Mouse (Mus musculus): ENCODE results near the gene Gm43552. TPM values are rescaled to one million over a fixed set of nuclear protein-coding genes. Genes with fewer than 3 reads are reported as not detected.

The Gm43552 gene
- polyA plus RNA-seq, 1 experiment from 2014 or later = not detected

DNA sequence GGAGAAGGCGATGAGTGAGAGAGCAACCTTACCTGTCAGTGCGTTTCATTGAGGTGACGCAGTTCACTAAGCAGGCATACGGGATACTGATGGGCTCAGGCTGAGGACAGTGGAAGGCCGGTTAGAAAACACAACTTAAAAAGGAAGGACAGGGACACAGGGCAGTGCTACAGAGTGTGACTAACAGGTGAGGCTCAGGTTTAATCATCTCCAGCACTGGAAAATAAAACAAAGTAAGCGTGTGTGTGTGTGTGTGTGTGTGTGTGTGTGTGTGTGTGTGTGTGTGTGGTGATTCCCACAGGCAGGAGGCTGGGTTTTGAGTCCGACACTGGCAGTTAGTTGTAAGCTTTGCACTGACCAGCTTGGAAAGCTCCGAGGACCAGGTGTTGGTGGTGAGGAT is 69.8 kb downstream of the Gm43552 start:
- no peaks in the 10 kb centered on the region for H3K9me3 ChIP-seq (ENCODE audit: control insufficient read depth, low read length)
- DNase-seq (ENCODE audit: low spot score) (no peak), ATAC-seq (ENCODE audit: low read depth) (no peak)
- H3K27me3 ChIP-seq (replicated peaks; ENCODE audit: control insufficient read depth, insufficient read depth, low read length) = no peaks in the 10 kb centered on the region
- no peak overlapping the region for H3K4me3 ChIP-seq (ENCODE audit: low read depth, low read length)
- H3K4me1 ChIP-seq (ENCODE audit: control insufficient read depth, insufficient read depth, low read length) = no peaks in the 10 kb centered on the region
- 94% methylated on average over 8 of the region's 8 CpGs for WGBS
- H3K27ac ChIP-seq (replicated peaks; ENCODE audit: low read depth, low read length) = no peak overlapping the region
- H3K9ac ChIP-seq (ENCODE audit: low read depth, low read length) = no peak overlapping the region
- H3K36me3 ChIP-seq (ENCODE audit: control insufficient read depth, insufficient read depth, low read length) = peaks cover 93% of the 10 kb centered on the region
- no peak overlapping the region for H3K4me2 ChIP-seq (ENCODE audit: low read depth, low read length)

- Histone ChIP-seq H3K4me2 (ENCODE audit: low read depth, low read length) (no peak overlapping the region), H3K36me3 (ENCODE audit: control insufficient read depth, insufficient read depth, low read length) (peaks cover 91% of the 10 kb centered on the region), H3K27ac (replicated peaks; ENCODE audit: low read depth, low read length) (no peak overlapping the region), H3K27me3 (replicated peaks; ENCODE audit: control insufficient read depth, insufficient read depth, low read length) (no peaks in the 10 kb centered on the region), H3K9me3 (ENCODE audit: control insufficient read depth, low read length) (no peaks in the 10 kb centered on the region), H3K9ac (ENCODE audit: low read depth, low read length) (no peak overlapping the region), H3K4me3 (ENCODE audit: low read depth, low read length) (no peak overlapping the region), H3K4me1 (ENCODE audit: control insufficient read depth, insufficient read depth, low read length) (peaks cover 4% of the 10 kb centered on the region)
- no peak for ATAC-seq (ENCODE audit: low read depth)
- WGBS = 81% methylated on average over 6 of the region's 6 CpGs
- DNase-seq (ENCODE audit: low spot score) = no peak
These were observed 71.8 kb downstream of the Gm43552 start for GRCm38 (mm10) chr5:65420822-65421221.

DNA sequence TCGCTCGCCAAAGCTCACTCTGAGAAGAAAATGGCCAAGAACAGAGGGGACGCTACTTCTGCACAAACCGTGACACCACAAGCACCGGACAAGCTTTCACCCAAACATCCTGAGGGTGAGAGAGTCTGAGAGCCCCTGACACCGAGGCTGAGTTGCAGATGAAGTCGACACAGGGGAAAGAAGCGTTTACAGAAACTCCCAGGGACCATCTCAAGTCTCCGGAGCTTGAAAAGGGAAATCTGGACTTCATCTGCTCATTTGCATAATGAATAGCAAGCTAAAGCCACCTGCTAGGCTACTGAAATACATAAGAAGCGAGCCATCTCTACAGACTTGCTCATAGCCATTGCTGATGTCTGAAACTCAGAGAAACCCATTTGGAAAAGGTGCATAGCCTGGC is 73.5 kb downstream of the Gm43552 start:
- Histone ChIP-seq H3K9me3 (ENCODE audit: control insufficient read depth, low read length) (no peaks in the 10 kb centered on the region), H3K27ac (replicated peaks; ENCODE audit: low read depth, low read length) (no peak overlapping the region), H3K9ac (ENCODE audit: low read depth, low read length) (no peak overlapping the region), H3K4me3 (ENCODE audit: low read depth, low read length) (no peak overlapping the region), H3K36me3 (ENCODE audit: control insufficient read depth, insufficient read depth, low read length) (peaks cover 86% of the 10 kb centered on the region), H3K27me3 (replicated peaks; ENCODE audit: control insufficient read depth, insufficient read depth, low read length) (no peaks in the 10 kb centered on the region), H3K4me2 (ENCODE audit: low read depth, low read length) (no peak overlapping the region), H3K4me1 (ENCODE audit: control insufficient read depth, insufficient read depth, low read length) (peaks cover 7% of the 10 kb centered on the region)
- DNase-seq (ENCODE audit: low spot score) (no peak), ATAC-seq (ENCODE audit: low read depth) (no peak)
- 77% methylated on average over 10 of the region's 10 CpGs for WGBS

DNA sequence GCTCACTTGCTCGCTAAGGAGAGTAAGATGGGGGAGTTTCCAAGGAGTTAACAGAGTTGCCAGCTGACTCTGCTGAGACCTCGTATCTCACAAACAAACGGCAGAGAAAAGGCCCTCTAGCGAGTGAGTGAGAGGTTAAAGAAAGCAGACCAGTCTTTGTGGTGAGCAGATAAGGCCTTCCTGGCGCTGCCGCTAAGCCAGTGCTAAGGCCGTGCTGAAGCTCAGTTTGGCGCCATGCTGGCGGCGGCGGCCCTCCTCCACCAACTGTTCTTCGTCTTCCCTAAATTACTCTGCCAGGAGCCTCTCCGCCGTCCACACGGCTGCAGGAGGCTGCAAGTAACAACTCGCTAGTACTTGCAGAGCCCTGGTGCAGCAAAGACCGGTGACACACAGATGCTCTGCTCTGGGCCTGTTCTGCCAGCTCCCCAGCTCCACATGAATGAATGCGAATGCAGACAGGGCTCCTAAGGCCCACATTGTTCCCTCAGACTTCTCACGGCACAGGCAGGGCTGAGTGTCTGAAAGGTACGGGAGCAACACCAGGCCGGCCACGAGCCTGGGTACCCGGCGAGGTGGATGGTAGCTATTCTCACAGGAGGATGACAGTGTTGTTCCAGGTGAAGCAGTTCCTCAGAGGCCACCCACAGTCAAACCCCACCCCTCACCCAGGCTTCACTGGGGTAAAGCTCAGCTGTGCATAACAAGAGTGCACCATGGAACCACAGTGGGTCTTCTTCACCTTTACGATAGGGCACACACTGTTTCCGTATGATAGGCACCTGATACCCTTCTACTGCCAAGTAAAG is 76.8 kb downstream of the Gm43552 start:
- Histone ChIP-seq H3K27me3 (replicated peaks; ENCODE audit: control insufficient read depth, insufficient read depth, low read length) (no peaks in the 10 kb centered on the region), H3K4me2 (ENCODE audit: low read depth, low read length) (peak overlapping the region; percentile 29), H3K4me3 (ENCODE audit: low read depth, low read length) (no peak overlapping the region), H3K36me3 (ENCODE audit: control insufficient read depth, insufficient read depth, low read length) (peaks cover 81% of the 10 kb centered on the region), H3K27ac (replicated peaks; ENCODE audit: low read depth, low read length) (peak overlapping the region; percentile 90), H3K4me1 (ENCODE audit: control insufficient read depth, insufficient read depth, low read length) (peaks cover 7% of the 10 kb centered on the region), H3K9me3 (ENCODE audit: control insufficient read depth, low read length) (no peaks in the 10 kb centered on the region), H3K9ac (ENCODE audit: low read depth, low read length) (peak overlapping the region; percentile 61)
- ATAC-seq (ENCODE audit: low read depth) (peak; percentile 88), DNase-seq (ENCODE audit: low spot score) (peak; percentile 86)
- 17% methylated on average over 26 of the region's 26 CpGs for WGBS

DNA sequence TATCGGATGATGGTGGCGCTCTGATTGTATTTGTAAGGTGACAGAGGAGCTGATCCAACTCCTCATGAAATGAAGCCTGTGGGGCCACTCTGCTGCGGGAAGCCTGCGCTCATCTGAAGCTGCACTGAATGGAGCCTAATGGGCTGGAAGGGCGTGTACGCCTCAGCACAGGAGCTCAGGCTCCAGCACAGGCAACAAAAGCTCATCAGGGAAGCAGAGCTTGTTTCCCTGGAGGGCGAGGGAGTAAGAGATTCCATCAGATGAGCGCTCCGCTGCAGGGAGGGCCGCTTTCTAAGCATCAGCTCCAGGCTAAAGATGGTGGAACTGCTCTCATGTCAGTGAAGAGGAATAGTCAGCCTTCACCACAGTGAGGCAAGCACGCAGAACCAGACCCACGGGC is 84.6 kb downstream of the Gm43552 start:
- Histone ChIP-seq H3K9ac (ENCODE audit: low read depth, low read length) (no peak overlapping the region), H3K27ac (replicated peaks; ENCODE audit: low read depth, low read length) (no peak overlapping the region), H3K4me1 (ENCODE audit: control insufficient read depth, insufficient read depth, low read length) (no peaks in the 10 kb centered on the region), H3K36me3 (ENCODE audit: control insufficient read depth, insufficient read depth, low read length) (peaks cover 86% of the 10 kb centered on the region), H3K4me3 (ENCODE audit: low read depth, low read length) (no peak overlapping the region), H3K27me3 (replicated peaks; ENCODE audit: control insufficient read depth, insufficient read depth, low read length) (no peaks in the 10 kb centered on the region), H3K4me2 (ENCODE audit: low read depth, low read length) (no peak overlapping the region), H3K9me3 (ENCODE audit: control insufficient read depth, low read length) (no peaks in the 10 kb centered on the region)
- DNase-seq (ENCODE audit: low spot score) = peak; percentile 21
- no peak for ATAC-seq (ENCODE audit: low read depth)
- 45% methylated on average over 12 of the region's 12 CpGs for WGBS

- H3K27me3 ChIP-seq (replicated peaks; ENCODE audit: control insufficient read depth, insufficient read depth, low read length) = no peaks in the 10 kb centered on the region
- H3K9ac ChIP-seq (ENCODE audit: low read depth, low read length) = no peak overlapping the region
- WGBS = 34% methylated on average over 2 of the region's 2 CpGs
- peaks cover 90% of the 10 kb centered on the region for H3K36me3 ChIP-seq (ENCODE audit: control insufficient read depth, insufficient read depth, low read length)
- no peaks in the 10 kb centered on the region for H3K9me3 ChIP-seq (ENCODE audit: control insufficient read depth, low read length)
- H3K4me2 ChIP-seq (ENCODE audit: low read depth, low read length) = no peak overlapping the region
- DNase-seq (ENCODE audit: low spot score) = peak; percentile 65
- H3K4me3 ChIP-seq (ENCODE audit: low read depth, low read length) = no peak overlapping the region
- ATAC-seq (ENCODE audit: low read depth) = peak; percentile 67
- no peaks in the 10 kb centered on the region for H3K4me1 ChIP-seq (ENCODE audit: control insufficient read depth, insufficient read depth, low read length)
- no peak overlapping the region for H3K27ac ChIP-seq (replicated peaks; ENCODE audit: low read depth, low read length)
These were observed 91.2 kb downstream of the Gm43552 start for GRCm38 (mm10) chr5:65401251-65401994.

GRCm38 (mm10) chr5:65394425-65394824 is 98.2 kb downstream of the Gm43552 start:
- Histone ChIP-seq H3K27ac (replicated peaks; ENCODE audit: low read depth, low read length) (no peak overlapping the region), H3K4me2 (ENCODE audit: low read depth, low read length) (no peak overlapping the region), H3K27me3 (replicated peaks; ENCODE audit: control insufficient read depth, insufficient read depth, low read length) (no peaks in the 10 kb centered on the region), H3K4me1 (ENCODE audit: control insufficient read depth, insufficient read depth, low read length) (peaks cover 9% of the 10 kb centered on the region), H3K9ac (ENCODE audit: low read depth, low read length) (no peak overlapping the region), H3K4me3 (ENCODE audit: low read depth, low read length) (no peak overlapping the region), H3K9me3 (ENCODE audit: control insufficient read depth, low read length) (no peaks in the 10 kb centered on the region), H3K36me3 (ENCODE audit: control insufficient read depth, insufficient read depth, low read length) (peaks cover 58% of the 10 kb centered on the region)
- 88% methylated on average over 7 of the region's 7 CpGs for WGBS
- no peak for DNase-seq (ENCODE audit: low spot score)
- no peak for ATAC-seq (ENCODE audit: low read depth)

DNA sequence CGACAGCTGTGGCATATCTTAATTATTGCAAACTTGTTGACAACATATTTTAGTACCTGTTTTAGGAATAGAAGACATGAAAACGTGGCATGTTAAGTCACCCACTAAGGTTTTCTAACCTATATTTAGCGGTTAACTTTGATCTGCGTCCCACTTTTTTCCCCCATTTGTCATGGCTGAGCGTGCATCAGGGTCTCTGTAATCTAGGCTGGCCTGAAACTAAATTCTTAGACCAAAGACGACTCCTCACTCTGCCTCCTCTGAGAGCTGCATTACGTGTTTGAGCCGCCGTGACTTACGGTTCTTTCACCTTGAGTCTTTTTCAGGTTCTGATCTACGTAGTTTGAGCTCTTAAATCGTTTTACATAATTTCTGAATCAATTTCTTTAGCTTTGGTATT is 100.9 kb downstream of the Gm43552 start:
- WGBS = 2% methylated on average over 12 of the region's 12 CpGs
- Histone ChIP-seq H3K9ac (ENCODE audit: low read depth, low read length) (peak overlapping the region; percentile 75), H3K9me3 (ENCODE audit: control insufficient read depth, low read length) (no peaks in the 10 kb centered on the region), H3K36me3 (ENCODE audit: control insufficient read depth, insufficient read depth, low read length) (peaks cover 59% of the 10 kb centered on the region), H3K4me2 (ENCODE audit: low read depth, low read length) (peak overlapping the region; percentile 73), H3K4me3 (ENCODE audit: low read depth, low read length) (peak overlapping the region; percentile 92), H3K4me1 (ENCODE audit: control insufficient read depth, insufficient read depth, low read length) (peaks cover 11% of the 10 kb centered on the region), H3K27ac (replicated peaks; ENCODE audit: low read depth, low read length) (peak overlapping the region; percentile 81), H3K27me3 (replicated peaks; ENCODE audit: control insufficient read depth, insufficient read depth, low read length) (no peaks in the 10 kb centered on the region)
- DNase-seq (ENCODE audit: low spot score) = peak; percentile 60
- ATAC-seq (ENCODE audit: low read depth) = peak; percentile 41

Data from embryonic facial prominence, embryonic 14.5 days (tissue).